Comparison of ENCODE assay signal across 8 mouse cellular contexts in the genomic region with DNA sequence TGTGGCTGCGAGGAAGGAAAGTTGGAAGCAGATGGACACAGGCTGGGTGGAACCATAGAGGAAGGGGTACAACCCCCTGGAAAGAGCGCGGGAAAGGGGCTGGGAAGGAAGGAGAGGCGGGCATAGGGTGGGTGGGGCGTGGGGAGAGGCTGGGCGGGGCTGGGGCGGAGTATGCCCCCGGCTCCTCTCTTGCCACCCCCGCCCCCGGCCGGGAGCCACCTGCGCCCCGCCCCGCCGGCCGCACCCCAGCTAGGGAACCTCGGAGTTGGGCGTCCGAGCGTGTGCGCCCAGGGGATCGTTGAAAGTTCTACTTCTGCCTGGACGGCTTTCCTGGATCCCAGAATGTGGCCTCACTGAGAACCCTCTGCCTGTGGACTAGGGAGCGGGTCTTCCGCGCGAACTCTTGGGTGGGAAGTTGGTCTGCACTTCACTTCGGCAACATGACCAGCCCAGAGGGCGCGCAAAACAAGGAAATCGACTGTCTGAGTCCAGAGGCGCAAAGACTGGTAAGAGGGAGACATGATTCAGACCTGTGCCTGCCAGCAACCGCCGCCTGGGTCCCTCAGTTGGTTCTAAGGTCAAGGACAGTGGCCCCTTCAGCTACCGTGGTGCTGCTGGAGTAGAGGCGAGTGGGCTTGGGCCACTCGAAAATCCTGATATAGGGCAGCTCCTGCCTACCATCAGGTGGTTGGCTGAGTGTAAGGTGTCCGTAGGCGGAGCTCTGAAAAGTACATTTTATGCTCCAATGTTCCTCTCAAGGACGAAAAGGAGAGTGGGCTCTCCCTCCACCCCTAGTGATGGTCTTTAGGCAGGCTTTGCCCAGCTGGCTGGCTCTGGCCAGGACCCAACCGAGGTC. TPM values are rescaled to one million over a fixed set of nuclear protein-coding genes. Genes with fewer than 3 reads are reported as not detected.
DNase-seq lines count a peak whose midpoint lies in the region; ATAC-seq lines count a peak whose summit lies in the region.

No protein-coding gene starts in this region.

- H3K9ac ChIP-seq in liver, embryonic 15.5 days = peak overlapping the region; percentile 51
- peak overlapping the region; percentile 69 for H3K9ac ChIP-seq in neural tube, embryonic 13.5 days

- H3K9me3 ChIP-seq in liver, embryonic 15.5 days (replicated peaks) = no peaks in the 10 kb centered on the region
- H3K9me3 ChIP-seq in neural tube, embryonic 13.5 days = no peaks in the 10 kb centered on the region

- peak overlapping the region; percentile 58 for H3K4me3 ChIP-seq in liver, embryonic 15.5 days (replicated peaks)
- H3K4me3 ChIP-seq in neural tube, embryonic 13.5 days = peak overlapping the region; percentile 46

- peak overlapping the region; percentile 78 for H3K4me2 ChIP-seq in liver, embryonic 15.5 days
- H3K4me2 ChIP-seq in neural tube, embryonic 13.5 days = peak overlapping the region; percentile 96

- peaks cover 58% of the 10 kb centered on the region for H3K4me1 ChIP-seq in liver, embryonic 15.5 days (replicated peaks)
- peaks cover 27% of the 10 kb centered on the region for H3K4me1 ChIP-seq in neural tube, embryonic 13.5 days (replicated peaks)

- ATAC-seq in liver, embryonic 15.5 days (ENCODE audit: insufficient read depth) = peak; percentile 79
- ATAC-seq in neural tube, embryonic 13.5 days (ENCODE audit: low read depth) = peak; percentile 16
- ATAC-seq in cerebellum, adult (ENCODE audit: insufficient number of reproducible peaks, low FRiP score, low TSS enrichment) = no peak

- peaks cover 39% of the 10 kb centered on the region for H3K27me3 ChIP-seq in liver, embryonic 15.5 days
- H3K27me3 ChIP-seq in neural tube, embryonic 13.5 days = peaks cover 30% of the 10 kb centered on the region

- peak; percentile 88 for DNase-seq in CD4-positive helper T cell, adult 2 months (ENCODE audit: low read depth, low spot score)
- DNase-seq in adrenal gland, postnatal 14 days = peak; percentile 87
- DNase-seq in gastrocnemius, postnatal 10 days = peak; percentile 73
- peak; percentile 94 for DNase-seq in induced T-regulatory cell, adult 2 months (ENCODE audit: low read depth)
- peak; percentile 74 for DNase-seq in urinary bladder, postnatal 25 days (ENCODE audit: low spot score)

- WGBS in liver, embryonic 15.5 days (ENCODE audit: insufficient replicate concordance) = under 1% methylated on average over 37 of the region's 41 CpGs
- 1% methylated on average over 39 of the region's 41 CpGs for WGBS in neural tube, embryonic 13.5 days

- H3K27ac ChIP-seq in liver, embryonic 15.5 days (replicated peaks) = peak overlapping the region; percentile 67
- no peak overlapping the region for H3K27ac ChIP-seq in neural tube, embryonic 13.5 days (replicated peaks)

- H3K36me3 ChIP-seq in liver, embryonic 15.5 days (replicated peaks) = no peaks in the 10 kb centered on the region
- no peaks in the 10 kb centered on the region for H3K36me3 ChIP-seq in neural tube, embryonic 13.5 days

RNA-seq across cellular contexts. Expression of a gene that starts 54.9 kb away (rescaled TPM):
- total RNA-seq in adrenal gland, postnatal 14 days (2021) = 49.4 and 61.1 TPM in 2 replicates
- 100 to 1,000 TPM; 247 to 265 TPM for total RNA-seq in gastrocnemius, postnatal 10 days (2021)
- polyA plus RNA-seq in liver, embryonic 15.5 days (2015; fragmentation: Nextera tagmentation; extraction: Ambion mirVana) = 14.9 and 16.7 TPM in 2 replicates
- 33.7 and 34.6 TPM in 2 replicates for polyA plus RNA-seq in neural tube, embryonic 13.5 days (2015; fragmentation: Nextera tagmentation; extraction: Ambion mirVana)
